Mouse (Mus musculus) layer of hippocampus, postnatal 14 days (tissue): ENCODE data around the gene Srebf2. TPM values are rescaled to one million over a fixed set of nuclear protein-coding genes. Genes with fewer than 3 reads are reported as not detected.

Experiments
- DNase-seq, 2 experiments: peaks; one replicate each; pipeline ENCODE4 v3.0.0; 2021 to 2022; ENCODE audit warnings: low spot score in 2 of 2, mixed read lengths in 1 of 2
- total RNA-seq, 2 experiments: library from RNA; stranded (reverse); gene quantifications; 2 replicates each; pipeline ENCODE4 v1.2.3; 2021

Gene Srebf2
- total RNA-seq, 2 experiments from 2014 or later = 187 to 189 TPM

DNA sequence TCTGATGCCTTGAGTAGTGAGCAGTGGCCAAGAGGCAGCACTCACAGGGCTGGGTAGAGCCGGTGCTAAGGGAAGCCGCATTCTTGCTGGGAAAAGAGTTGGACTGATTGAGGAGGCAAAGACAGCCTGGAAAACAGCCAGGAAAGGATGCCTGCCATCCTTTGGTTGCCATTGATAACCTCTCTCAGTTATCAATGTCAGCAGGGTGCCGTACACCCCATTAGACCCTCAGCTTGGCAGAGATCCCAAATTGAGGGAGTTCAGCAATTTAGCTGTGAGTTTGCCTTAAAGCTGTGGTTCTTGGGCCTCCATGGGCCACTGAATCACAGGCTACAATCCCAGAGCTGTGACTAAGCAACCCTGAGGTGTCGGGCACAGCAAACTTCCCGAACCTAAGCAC is 34.1 kb downstream of the Srebf2 start:
- DNase-seq = no peak

DNA sequence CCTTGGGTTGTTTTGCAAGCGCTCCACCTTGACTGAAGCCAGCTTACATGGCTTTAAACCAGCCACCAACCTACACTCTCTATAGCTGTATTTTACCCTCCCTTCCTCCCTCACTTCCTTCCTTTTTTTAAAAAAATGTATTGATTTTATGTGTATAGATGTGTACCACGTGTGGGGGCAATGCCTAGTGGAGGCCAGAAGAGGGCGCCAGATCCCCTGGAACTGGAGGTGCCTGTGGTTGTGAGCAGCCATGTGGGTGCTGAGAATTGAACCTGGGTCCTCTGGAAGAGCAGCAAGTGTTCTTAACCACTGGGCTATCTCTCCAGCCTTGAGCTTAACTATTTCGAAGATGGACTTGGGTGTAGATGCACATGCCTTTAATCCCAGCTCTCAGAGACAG is 35.3 kb downstream of the Srebf2 start:
- DNase-seq = no peak

DNA sequence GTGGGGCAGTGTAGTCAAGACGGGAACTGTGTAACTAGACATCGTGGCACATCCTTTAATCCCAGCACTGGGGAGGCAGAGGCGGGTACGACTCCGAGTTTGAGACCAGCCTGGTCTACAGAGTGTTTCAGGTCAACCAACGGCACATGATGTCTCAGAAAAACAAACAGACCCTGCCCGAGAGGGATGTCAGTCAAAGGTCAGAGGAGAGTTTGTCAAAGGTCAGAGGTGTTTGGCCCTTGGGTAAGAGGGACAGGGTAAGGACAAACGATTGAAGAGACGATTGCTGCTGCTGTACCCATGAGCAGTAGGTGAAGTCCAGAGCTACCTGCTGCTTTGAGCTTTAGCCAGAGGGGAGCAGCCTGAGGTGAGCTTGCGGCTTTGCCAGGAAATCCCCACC is 36.6 kb downstream of the Srebf2 start:
- no peak for DNase-seq

GRCm38 (mm10) chr15:82184183-82184582 is 37.2 kb downstream of the Srebf2 start:
- DNase-seq = no peak

DNA sequence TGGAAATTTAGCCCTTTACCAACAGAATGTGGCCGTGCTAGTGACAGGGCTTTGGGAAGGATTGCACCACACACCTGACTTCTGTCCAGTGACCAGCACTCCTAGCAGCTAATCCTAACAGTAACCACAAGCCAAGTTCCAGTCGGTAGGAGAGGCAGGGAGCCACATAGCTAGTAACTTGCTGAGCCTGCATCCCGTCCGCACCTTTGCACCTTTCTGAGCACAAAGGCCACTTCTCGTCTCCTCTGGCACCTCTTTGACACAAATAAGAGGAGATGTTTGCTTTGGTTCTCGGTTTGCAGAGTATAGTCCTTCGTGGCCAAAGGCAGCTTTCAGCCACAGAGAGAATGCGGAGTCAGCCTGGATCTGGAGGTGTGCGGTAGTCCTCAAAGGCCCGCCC is 37.7 kb downstream of the Srebf2 start:
- no peak for DNase-seq

DNA sequence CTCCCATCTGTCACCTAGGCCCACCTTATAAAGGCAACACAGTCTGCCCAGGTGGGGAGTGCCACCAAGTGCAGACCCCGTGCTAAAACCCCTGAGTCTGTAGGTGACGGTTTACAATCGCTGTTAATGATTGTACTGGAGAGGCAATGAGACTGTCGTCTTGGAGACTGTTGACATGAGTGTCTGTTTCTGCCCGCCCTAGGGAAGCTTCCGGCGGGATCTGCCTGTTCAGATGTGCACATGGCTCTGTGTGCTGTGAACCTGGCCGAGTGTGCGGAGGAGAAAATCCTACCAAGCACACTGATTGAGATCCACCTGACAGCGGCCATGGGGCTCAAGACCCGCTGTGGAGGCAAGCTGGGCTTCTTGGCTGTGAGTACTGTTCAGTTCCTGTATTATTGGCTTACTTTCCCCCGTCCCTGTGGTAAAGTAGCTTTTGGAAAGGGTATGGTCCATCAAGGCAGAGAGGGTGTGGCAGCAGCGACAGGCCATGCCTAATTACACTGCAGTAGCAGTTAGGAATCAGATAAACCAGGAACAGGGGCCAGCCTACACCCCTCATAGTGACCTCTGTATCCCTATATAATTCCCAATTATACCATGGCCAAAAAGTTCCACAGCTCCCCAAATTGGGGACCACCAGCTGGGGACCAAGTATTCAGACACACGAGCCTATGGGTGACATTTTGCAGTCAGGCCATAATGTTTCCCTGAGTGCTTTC is 38.2 kb downstream of the Srebf2 start:
- no peak for DNase-seq

- no peak for DNase-seq
These were observed 39.1 kb downstream of the Srebf2 start for GRCm38 (mm10) chr15:82186131-82186530.

DNA sequence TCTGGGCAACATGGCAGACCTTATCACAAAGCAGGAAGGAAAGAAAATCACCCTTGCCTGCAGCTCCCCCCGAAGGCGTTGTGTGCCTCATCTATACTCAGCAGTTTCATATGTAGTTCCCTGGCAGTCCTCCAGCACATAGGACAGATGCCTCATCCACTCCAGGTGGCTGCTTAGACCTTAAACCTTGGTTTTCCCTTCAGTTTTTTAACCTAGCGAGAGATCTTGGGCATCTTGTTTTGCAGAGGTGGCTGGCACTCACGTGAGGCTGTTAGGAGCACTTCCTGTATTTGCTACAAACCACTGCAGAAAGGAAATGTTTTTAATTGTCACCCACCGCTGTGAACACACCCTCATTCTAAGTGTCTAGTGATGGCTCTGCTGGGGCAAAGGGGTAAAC is 40.0 kb downstream of the Srebf2 start:
- no peak for DNase-seq

GRCm38 (mm10) chr15:82187401-82187800 is 40.4 kb downstream of the Srebf2 start:
- DNase-seq = no peak

GRCm38 (mm10) chr15:82187924-82188323 is 40.9 kb downstream of the Srebf2 start:
- DNase-seq = no peak

DNA sequence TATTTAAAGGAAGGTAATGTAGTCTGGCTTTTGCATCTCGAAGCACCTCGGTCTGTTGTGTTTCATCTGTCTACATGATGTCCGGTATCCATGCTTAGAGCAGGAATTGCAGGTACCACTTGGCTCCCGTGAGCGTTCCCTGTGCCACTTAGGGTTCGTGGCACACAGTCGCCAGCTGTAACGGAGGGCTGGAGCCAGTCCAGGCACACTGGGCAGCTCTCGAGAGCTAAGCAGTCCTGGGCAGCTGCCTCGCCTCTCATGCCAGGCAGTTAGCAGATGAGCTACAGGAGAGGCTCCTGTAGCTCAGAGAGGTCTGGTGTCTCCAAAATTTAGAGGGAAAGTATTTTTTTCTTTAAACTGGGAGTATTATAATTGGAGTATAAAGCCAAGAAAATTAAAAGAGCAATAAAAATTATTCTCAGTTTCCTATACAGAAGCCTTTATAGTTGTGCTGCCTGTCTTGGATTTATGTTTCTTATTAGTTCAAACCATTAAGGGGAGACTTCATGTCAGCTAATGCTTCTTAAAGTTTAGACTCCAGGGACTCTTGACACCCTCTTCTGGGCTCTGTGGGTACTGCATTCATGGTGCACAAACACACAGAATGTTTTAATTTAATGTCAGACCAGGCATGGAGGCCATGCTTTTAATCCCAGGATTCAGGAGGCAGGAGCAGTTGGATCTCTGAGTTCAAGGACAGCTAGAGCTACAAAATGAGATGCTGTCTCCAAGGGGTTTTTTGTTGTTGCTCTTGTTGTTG is 41.7 kb downstream of the Srebf2 start:
- DNase-seq = no peak

DNA sequence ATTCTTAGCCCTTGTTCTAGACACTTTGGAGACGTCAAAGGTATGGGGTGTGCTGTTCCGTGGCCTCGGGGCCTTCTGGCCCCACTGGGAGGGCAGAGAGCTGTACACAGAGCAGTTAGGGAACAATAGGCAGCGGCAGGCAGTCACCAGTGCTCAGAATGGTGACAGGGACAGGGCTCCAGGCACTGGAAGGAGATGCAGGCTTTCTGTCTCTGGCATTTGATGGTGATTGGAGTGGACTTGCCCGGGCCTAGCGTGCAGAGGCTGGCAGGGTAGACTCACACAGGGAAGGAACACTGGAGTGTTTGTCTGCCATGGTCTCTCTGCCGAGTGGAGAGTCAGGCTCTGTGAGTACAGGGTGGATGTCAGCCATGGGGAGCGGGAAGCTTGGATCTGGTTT is 45.6 kb downstream of the Srebf2 start:
- no peak for DNase-seq

- no peak for DNase-seq
These were observed 49.3 kb downstream of the Srebf2 start for GRCm38 (mm10) chr15:82196300-82196699.

- no peak for DNase-seq
These were observed 50.3 kb downstream of the Srebf2 start for GRCm38 (mm10) chr15:82197246-82197750.

- no peak for DNase-seq
These were observed 51.0 kb downstream of the Srebf2 start for GRCm38 (mm10) chr15:82197937-82198336.

DNA sequence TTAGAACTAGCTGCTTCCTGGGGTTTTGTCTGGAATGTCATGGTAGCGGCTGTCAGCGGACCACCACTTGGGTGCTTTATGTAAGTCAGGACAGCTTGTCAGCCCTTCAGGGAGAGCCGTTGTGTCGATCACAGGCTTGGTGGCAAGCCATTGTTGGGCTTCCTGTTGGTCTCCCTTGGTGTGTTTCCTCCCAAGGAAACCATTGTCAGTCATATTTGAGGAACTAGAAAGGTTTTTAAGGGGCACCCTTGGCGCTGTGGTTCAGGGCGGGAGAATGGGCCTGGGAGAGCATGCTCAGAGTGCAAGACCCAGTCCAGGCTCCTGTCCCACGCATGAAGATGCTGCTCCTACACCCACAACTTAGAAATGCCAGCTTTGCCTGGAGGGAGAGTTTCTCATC is 51.4 kb downstream of the Srebf2 start:
- no peak for DNase-seq

DNA sequence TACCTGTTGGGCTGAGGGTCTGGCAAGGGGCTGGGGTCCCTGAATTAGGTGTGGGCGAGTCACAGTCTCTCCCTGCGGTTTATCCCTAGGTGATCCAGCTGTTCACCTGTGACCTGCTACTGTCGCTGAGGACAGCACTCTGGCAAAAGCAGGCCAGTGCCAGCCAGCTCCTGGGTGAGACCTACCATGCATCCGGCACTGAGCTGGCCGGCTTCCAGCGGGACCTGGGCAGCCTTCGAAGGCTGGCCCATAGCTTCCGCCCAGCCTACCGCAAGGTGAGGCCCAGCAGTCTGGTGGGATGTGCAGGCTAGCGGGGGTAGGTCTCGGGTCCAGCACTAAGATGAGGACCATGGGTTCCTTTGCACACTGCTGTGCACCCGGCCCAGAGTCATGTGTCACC is 52.6 kb downstream of the Srebf2 start:
- DNase-seq = no peak

- DNase-seq = no peak
These were observed 55.1 kb downstream of the Srebf2 start for GRCm38 (mm10) chr15:82202086-82202485.

DNA sequence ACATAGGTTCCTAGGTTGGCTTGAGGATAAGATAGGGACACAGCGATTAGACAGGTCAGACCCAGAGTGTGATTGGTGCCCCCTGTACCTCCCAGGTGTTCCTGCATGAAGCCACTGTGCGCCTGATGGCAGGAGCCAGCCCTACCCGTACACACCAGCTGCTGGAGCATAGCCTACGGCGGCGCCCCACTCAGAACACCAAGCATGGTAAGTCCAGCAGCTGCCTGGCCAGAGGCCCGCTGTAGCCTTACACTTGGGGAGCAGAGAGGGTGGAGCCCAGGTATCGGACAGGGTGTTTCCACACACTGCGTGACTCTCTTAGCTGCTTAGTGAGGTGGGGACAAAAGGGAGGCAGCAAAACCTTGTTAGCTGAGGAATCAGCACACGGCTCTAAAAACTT is 56.1 kb downstream of the Srebf2 start:
- DNase-seq = no peak

DNA sequence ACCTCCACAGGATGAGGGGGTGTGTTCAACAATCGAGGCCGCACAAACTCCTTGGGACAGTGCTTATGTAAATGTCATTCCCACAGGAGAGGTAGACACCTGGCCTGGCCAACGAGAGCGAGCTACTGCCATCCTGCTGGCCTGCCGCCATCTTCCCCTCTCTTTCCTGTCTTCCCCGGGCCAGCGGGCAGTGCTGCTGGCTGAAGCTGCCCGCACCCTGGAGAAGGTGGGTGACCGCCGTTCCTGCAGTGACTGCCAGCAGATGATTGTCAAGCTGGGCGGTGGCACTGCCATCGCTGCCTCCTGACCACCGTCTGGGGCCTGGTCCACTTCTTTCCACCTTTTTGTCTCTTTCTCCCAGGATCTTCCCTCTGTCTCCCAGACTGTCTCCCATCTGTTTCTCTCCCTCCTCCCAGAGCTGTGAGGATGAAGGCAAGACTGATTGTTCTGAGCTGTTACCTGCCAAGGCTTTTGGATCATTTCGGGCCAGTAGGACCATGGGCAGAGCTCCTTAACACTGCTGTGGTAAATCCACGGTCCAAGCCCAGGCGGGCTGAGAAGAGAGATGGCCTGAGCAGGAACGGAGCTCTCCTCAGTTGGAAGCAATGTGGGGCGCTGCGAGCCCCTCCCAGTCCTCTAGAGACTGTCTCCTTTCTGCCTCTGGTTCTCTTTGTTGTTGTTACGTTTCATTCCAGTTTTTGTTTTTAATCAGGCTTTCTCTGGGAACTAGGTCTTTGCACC is 56.8 kb downstream of the Srebf2 start:
- DNase-seq = no peak

DNA sequence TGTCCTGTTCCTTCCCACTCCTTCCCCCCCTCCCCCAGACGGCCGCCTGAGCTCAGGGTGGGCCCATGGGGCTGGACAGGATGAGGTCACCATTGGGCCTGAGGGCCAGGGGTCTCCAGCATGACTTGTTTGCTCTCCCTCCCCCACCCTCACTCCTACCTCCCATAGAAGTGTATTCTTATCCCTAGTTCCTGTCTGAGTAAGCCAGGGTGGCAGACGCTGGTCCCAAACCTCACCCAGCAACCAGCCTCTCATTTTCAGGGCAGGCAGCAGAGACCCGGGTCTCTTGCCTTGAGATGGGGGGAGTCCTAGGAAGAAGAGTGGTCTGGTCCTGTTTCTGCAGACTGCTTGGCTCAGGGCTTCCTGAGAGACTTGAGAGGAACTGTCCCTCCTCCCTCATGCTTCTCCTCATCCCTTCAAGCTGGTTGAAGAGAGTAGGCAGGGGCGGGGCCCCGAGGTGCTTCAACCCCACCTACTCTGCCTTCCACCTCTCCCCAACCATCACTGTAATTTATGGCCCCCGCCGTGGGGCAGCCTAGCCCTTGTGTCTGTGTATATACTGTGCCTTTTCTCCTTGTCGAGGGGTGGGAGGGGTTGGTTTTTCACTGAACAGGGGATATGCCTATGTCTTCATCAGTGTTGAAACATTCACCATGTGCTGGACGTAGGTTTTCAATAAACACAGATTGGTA is 57.8 kb downstream of the Srebf2 start:
- no peak for DNase-seq
